Mouse (Mus musculus) limb, embryonic 12.5 days (tissue): Measurements from ENCODE around the gene Susd1. TPM values are rescaled to one million over a fixed set of nuclear protein-coding genes. Genes with fewer than 3 reads are reported as not detected.

Experiments
- ATAC-seq: fragments of 200-750 bp; cut with Nextera tagmentation; 2 replicates; pipeline ENCODE4 v1.8.0; 2017; ENCODE audit warnings: low read depth, moderate TSS enrichment; ENCODE audit not compliant: insufficient number of reproducible peaks, insufficient read depth, low FRiP score, low TSS enrichment
- H3K27ac ChIP-seq: fragments of 300-500 bp; sonication (generic); 2 replicates; pipeline ENCODE4 v1.5.1; 2016; ENCODE audit warnings: mild to moderate bottlenecking, moderate library complexity
- H3K27me3 ChIP-seq: fragments of 300-500 bp; sonication (generic); 2 replicates; pipeline ENCODE4 v1.6.1; 2016; ENCODE audit warnings: mild to moderate bottlenecking, moderate library complexity
- H3K36me3 ChIP-seq: fragments of 300-500 bp; sonication (generic); 2 replicates; pipeline ENCODE4 v1.6.1; 2016; ENCODE audit warnings: mild to moderate bottlenecking, moderate library complexity
- H3K4me1 ChIP-seq: fragments of 300-500 bp; sonication (generic); replicated peaks from 2 replicates; pipeline ENCODE4 v1.6.1; 2016
- H3K4me2 ChIP-seq: fragments of 300-500 bp; sonication (generic); 2 replicates; pipeline ENCODE4 v1.6.1; 2016; ENCODE audit warnings: mild to moderate bottlenecking, moderate library complexity
- H3K4me3 ChIP-seq: fragments of 300-500 bp; sonication (generic); replicated peaks from 2 replicates; pipeline ENCODE4 v1.5.1; 2016; ENCODE audit warnings: mild to moderate bottlenecking
- H3K9ac ChIP-seq: fragments of 300-500 bp; sonication (generic); replicated peaks from 2 replicates; pipeline ENCODE4 v1.6.1; 2016; ENCODE audit warnings: mild to moderate bottlenecking, moderate library complexity
- H3K9me3 ChIP-seq: fragments of 300-500 bp; sonication (generic); 2 replicates; pipeline ENCODE4 v1.6.1; 2016; ENCODE audit warnings: mild to moderate bottlenecking, moderate library complexity
- WGBS: fragments of 180-500 bp; shearing (Covaris S2); methylation state at CpG from one replicate; pipeline ENCODE4 v1.1.7; 2016; 5-methylcytosine and 5-hydroxymethylcytosine counted together
- polyA plus RNA-seq: library from polyadenylated mRNA; unstranded; fragments of >200 nt; fragmentation: Nextera tagmentation; extraction: Ambion mirVana; gene quantifications from 2 replicates; pipeline ENCODE4 v1.2.1, GENCODE M21; 2016

Gene Susd1
- polyA plus RNA-seq, 1 experiment from 2014 or later: 1.2 TPM

- H3K36me3 ChIP-seq: no peaks in the 10 kb centered on the region
- no peak overlapping the region for H3K9ac ChIP-seq
- WGBS: 85% methylated on average over 5 of the region's 5 CpGs
- peaks cover 2% of the 10 kb centered on the region; the same call in 1 of the 2 replicates for H3K4me1 ChIP-seq
- no peak overlapping the region for H3K27ac ChIP-seq
- H3K4me2 ChIP-seq: no peak overlapping the region
- ATAC-seq: no peak
- no peaks in the 10 kb centered on the region for H3K27me3 ChIP-seq
- H3K4me3 ChIP-seq: no peak overlapping the region
- no peaks in the 10 kb centered on the region for H3K9me3 ChIP-seq
Observed at GRCm38 (mm10) chr4:59280876-59281275, 157.6 kb downstream of the Susd1 start.

- H3K4me1 ChIP-seq: no peaks in the 10 kb centered on the region
- WGBS: 92% methylated on average over 5 of the region's 5 CpGs
- no peak overlapping the region for H3K27ac ChIP-seq
- no peaks in the 10 kb centered on the region for H3K9me3 ChIP-seq
- H3K4me2 ChIP-seq: no peak overlapping the region
- no peak overlapping the region for H3K4me3 ChIP-seq
- H3K9ac ChIP-seq: no peak overlapping the region
- H3K36me3 ChIP-seq: no peaks in the 10 kb centered on the region
- ATAC-seq: no peak
- no peaks in the 10 kb centered on the region for H3K27me3 ChIP-seq
Observed at GRCm38 (mm10) chr4:59279111-59279510, 159.3 kb downstream of the Susd1 start.

DNA sequence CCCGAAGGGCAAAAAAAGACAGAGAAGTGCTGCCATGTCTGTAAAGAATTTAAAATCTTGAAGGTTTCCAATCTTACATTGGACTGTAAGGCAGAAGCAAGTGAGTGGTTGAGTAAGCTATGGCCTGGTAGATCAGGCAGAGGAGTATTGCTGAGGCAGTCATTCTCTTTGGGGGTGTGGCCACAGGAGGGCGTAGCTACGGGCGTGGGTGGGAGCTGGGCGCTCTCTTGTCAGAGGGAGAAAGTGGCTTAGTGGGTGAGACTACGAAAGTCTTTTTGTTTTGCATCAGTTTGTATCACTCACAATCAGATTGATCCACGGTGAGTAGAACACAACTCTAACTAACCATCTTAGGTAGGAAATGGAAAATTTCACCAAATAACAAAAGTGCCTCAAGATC lies 160.0 kb downstream of the Susd1 start:
- WGBS: 94% methylated on average over 7 of the region's 7 CpGs

DNA sequence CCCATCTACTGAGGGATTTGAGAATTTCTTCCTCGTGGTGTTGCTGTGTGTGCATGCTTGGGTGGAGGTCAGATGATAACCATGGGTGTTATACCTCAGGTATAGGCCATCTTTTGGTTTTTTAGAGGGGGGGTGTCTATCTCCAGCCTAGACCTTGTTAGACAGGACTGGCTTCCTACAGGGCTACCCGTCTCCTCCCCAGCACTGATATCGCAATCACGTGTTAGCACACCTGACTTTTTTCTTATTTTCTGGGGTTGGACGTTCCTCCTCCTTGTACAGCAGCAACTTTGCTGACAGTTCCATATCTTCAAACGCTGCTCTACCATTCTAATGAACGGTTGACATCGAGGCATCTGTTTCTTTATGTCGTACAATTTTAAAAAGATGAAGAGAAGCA lies 160.5 kb downstream of the Susd1 start:
- 96% methylated on average over 9 of the region's 9 CpGs for WGBS
- H3K9me3 ChIP-seq: no peaks in the 10 kb centered on the region
- no peak overlapping the region for H3K27ac ChIP-seq
- H3K9ac ChIP-seq: no peak overlapping the region
- H3K4me3 ChIP-seq: no peak overlapping the region
- H3K4me2 ChIP-seq: no peak overlapping the region
- no peaks in the 10 kb centered on the region for H3K36me3 ChIP-seq
- no peaks in the 10 kb centered on the region for H3K4me1 ChIP-seq
- no peak for ATAC-seq
- no peaks in the 10 kb centered on the region for H3K27me3 ChIP-seq

More for the DNA sequence above, 160.0 kb downstream of the Susd1 start:
- Histone ChIP-seq H3K9me3 (no peaks in the 10 kb centered on the region), H3K4me3 (no peak overlapping the region), H3K4me2 (no peak overlapping the region), H3K9ac (no peak overlapping the region), H3K36me3 (no peaks in the 10 kb centered on the region), H3K27me3 (no peaks in the 10 kb centered on the region), H3K27ac (no peak overlapping the region), H3K4me1 (no peaks in the 10 kb centered on the region)
- no peak for ATAC-seq

GRCm38 (mm10) chr4:59275956-59276355 lies 162.5 kb downstream of the Susd1 start:
- Histone ChIP-seq H3K4me3 (no peak overlapping the region), H3K27ac (no peak overlapping the region), H3K4me2 (no peak overlapping the region), H3K9ac (no peak overlapping the region), H3K9me3 (no peaks in the 10 kb centered on the region), H3K36me3 (no peaks in the 10 kb centered on the region), H3K27me3 (no peaks in the 10 kb centered on the region), H3K4me1 (no peaks in the 10 kb centered on the region)
- 83% methylated on average over 2 of the region's 2 CpGs for WGBS
- ATAC-seq: no peak

DNA sequence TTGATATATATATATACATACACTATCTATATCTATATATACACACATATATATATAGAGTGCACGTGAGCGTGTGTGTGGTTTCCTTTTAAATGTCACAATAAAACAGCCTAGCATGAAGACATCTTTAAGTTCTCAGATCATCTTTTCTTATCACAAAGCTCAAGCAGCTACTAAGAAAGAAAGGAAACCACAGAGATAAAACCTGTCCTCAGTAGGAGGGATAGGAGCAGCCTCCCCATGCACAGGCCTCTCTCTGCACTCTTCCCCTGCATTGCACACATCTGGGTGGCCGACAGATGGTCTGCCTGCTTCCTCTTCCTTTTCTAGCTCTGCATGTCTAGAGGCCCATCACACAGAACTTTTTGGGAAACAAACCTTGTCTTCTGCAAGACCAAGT lies 162.9 kb downstream of the Susd1 start:
- Histone ChIP-seq H3K36me3 (no peaks in the 10 kb centered on the region), H3K27me3 (no peaks in the 10 kb centered on the region), H3K4me1 (no peaks in the 10 kb centered on the region), H3K9me3 (no peaks in the 10 kb centered on the region), H3K9ac (no peak overlapping the region), H3K27ac (no peak overlapping the region), H3K4me2 (no peak overlapping the region), H3K4me3 (no peak overlapping the region)
- ATAC-seq: no peak
- WGBS: 83% methylated on average over 3 of the region's 3 CpGs

GRCm38 (mm10) chr4:59274136-59274535 lies 164.3 kb downstream of the Susd1 start:
- whole genome bisulfite sequencing: 76% methylated on average over 4 of the region's 4 CpGs
- ATAC-seq: no peak
- Histone ChIP-seq H3K4me1 (no peaks in the 10 kb centered on the region), H3K9ac (no peak overlapping the region), H3K4me3 (no peak overlapping the region), H3K27ac (no peak overlapping the region), H3K27me3 (no peaks in the 10 kb centered on the region), H3K9me3 (peaks cover 7% of the 10 kb centered on the region), H3K4me2 (no peak overlapping the region), H3K36me3 (no peaks in the 10 kb centered on the region)

GRCm38 (mm10) chr4:59273342-59273741 lies 165.1 kb downstream of the Susd1 start:
- H3K27ac ChIP-seq: no peak overlapping the region
- ATAC-seq: no peak

GRCm38 (mm10) chr4:59265631-59266030 lies 172.8 kb downstream of the Susd1 start:
- H3K36me3 ChIP-seq: no peaks in the 10 kb centered on the region
- H3K4me1 ChIP-seq: no peaks in the 10 kb centered on the region
- 95% methylated on average over 5 of the region's 5 CpGs for WGBS
- H3K9ac ChIP-seq: no peak overlapping the region
- no peak overlapping the region for H3K4me3 ChIP-seq
- no peak overlapping the region for H3K4me2 ChIP-seq
- no peak overlapping the region for H3K27ac ChIP-seq
- no peak for ATAC-seq
- H3K27me3 ChIP-seq: no peaks in the 10 kb centered on the region
- peaks cover 19% of the 10 kb centered on the region for H3K9me3 ChIP-seq

More at GRCm38 (mm10) chr4:59273342-59273741, 165.1 kb downstream of the Susd1 start:
- H3K4me1 ChIP-seq: no peaks in the 10 kb centered on the region
- no peaks in the 10 kb centered on the region for H3K27me3 ChIP-seq
- H3K36me3 ChIP-seq: no peaks in the 10 kb centered on the region
- H3K9ac ChIP-seq: no peak overlapping the region
- H3K4me2 ChIP-seq: no peak overlapping the region
- H3K9me3 ChIP-seq: peaks cover 14% of the 10 kb centered on the region
- no peak overlapping the region for H3K4me3 ChIP-seq
- 7% methylated on average over 1 of the region's 1 CpGs for WGBS

- Histone ChIP-seq H3K9ac (no peak overlapping the region), H3K4me2 (no peak overlapping the region), H3K4me3 (no peak overlapping the region), H3K27me3 (no peaks in the 10 kb centered on the region), H3K9me3 (peaks cover 18% of the 10 kb centered on the region), H3K27ac (no peak overlapping the region), H3K36me3 (no peaks in the 10 kb centered on the region), H3K4me1 (no peaks in the 10 kb centered on the region)
- WGBS: 80% methylated on average over 5 of the region's 5 CpGs
- no peak for ATAC-seq
Observed at GRCm38 (mm10) chr4:59265182-59265581, 173.3 kb downstream of the Susd1 start.
